Mouse (Mus musculus) neural tube, embryonic 12.5 days (tissue): ENCODE measurements around the gene Smarcd1. TPM values are rescaled to one million over a fixed set of nuclear protein-coding genes. Genes with fewer than 3 reads are reported as not detected.

ENCODE experiments used
- ATAC-seq: fragments of 200-750 bp; cut with Nextera tagmentation; 2 replicates; pipeline ENCODE4 v1.8.0; 2017; ENCODE audit warnings: low read depth, mild to moderate bottlenecking, moderate TSS enrichment, moderate library complexity; ENCODE audit not compliant: low FRiP score
- H3K27ac ChIP-seq: fragments of 300-500 bp; sonication (generic); 2 replicates; pipeline ENCODE4 v1.5.1; 2016
- H3K27me3 ChIP-seq: fragments of 300-500 bp; sonication (generic); replicated peaks from 2 replicates; pipeline ENCODE4 v1.6.1; 2016; ENCODE audit warnings: mild to moderate bottlenecking
- H3K36me3 ChIP-seq: fragments of 300-500 bp; sonication (generic); 2 replicates; pipeline ENCODE4 v1.6.1; 2016; ENCODE audit warnings: mild to moderate bottlenecking
- H3K4me1 ChIP-seq: fragments of 300-500 bp; sonication (generic); 2 replicates; pipeline ENCODE4 v1.6.1; 2016
- H3K4me2 ChIP-seq: fragments of 300-500 bp; sonication (generic); replicated peaks from 2 replicates; pipeline ENCODE4 v1.6.1; 2016; ENCODE audit warnings: mild to moderate bottlenecking
- H3K4me3 ChIP-seq: fragments of 300-500 bp; sonication (generic); 2 replicates; pipeline ENCODE4 v1.5.1; 2016
- H3K9ac ChIP-seq: fragments of 300-500 bp; sonication (generic); 2 replicates; pipeline ENCODE4 v1.6.1; 2016; ENCODE audit warnings: mild to moderate bottlenecking
- H3K9me3 ChIP-seq: fragments of 300-500 bp; sonication (generic); 2 replicates; pipeline ENCODE4 v1.6.1; 2016; ENCODE audit warnings: mild to moderate bottlenecking
- WGBS: fragments of 180-500 bp; shearing (Covaris S2); methylation state at CpG from one replicate; pipeline ENCODE4 v1.1.7; 2016; 5-methylcytosine and 5-hydroxymethylcytosine counted together
- polyA plus RNA-seq: library from polyadenylated mRNA; unstranded; fragments of >200 nt; fragmentation: Nextera tagmentation; extraction: Ambion mirVana; gene quantifications from 2 replicates; pipeline ENCODE4 v1.2.1, GENCODE M21; 2016

Smarcd1 gene
- polyA plus RNA-seq: 142 and 146 TPM in 2 replicates

- Histone ChIP-seq H3K9me3 (no peaks in the 10 kb centered on the region), H3K4me3 (peak within 1 kb of the TSS; percentile 78), H3K4me2 (peak within 1 kb of the TSS; percentile 97), H3K36me3 (peaks cover 31% of the 10 kb centered on the region), H3K4me1 (peaks cover 38% of the 10 kb centered on the region), H3K27ac (peak within 1 kb of the TSS; percentile 91), H3K9ac (peak within 1 kb of the TSS; percentile 94), H3K27me3 (no peaks in the 10 kb centered on the region)
- ATAC-seq: peak; percentile 91
- WGBS: under 1% methylated on average over 66 of the region's 71 CpGs
These were observed at the start of gene Smarcd1 for GRCm38 (mm10) chr15:99701999-99702900. Gene Smarcd1, plus strand, starts transcription at chr15:99702129.

DNA sequence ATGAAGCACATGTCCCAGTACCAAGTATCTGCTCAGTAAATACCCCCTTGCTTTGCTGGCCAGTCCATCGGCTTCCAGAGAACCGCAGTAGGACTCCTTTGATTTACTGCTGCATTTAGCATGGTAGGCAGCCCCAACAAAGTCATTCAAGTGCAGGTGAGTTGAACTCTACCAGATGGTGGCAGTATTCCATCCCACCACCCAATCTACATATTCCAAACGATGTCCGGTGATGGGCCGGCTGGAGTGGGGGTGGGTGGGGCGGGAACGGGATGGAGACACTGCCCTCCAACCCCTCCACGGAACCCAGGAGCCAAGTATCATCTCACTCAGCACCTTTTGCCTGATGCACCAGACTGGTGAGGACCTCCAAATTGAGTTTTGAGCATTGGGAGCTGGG is 48.6 kb upstream of the Smarcd1 start:
- no peaks in the 10 kb centered on the region for H3K36me3 ChIP-seq
- no peaks in the 10 kb centered on the region for H3K9me3 ChIP-seq
- peak overlapping the region; percentile 54 for H3K4me2 ChIP-seq
- peaks cover 49% of the 10 kb centered on the region for H3K4me1 ChIP-seq
- H3K4me3 ChIP-seq: peak overlapping the region; percentile 18; the same call in 1 of the 2 replicates
- H3K27ac ChIP-seq: no peak overlapping the region
- no peak for ATAC-seq
- H3K27me3 ChIP-seq: peaks cover 16% of the 10 kb centered on the region
- no peak overlapping the region for H3K9ac ChIP-seq
- WGBS: 5% methylated on average over 8 of the region's 8 CpGs

DNA sequence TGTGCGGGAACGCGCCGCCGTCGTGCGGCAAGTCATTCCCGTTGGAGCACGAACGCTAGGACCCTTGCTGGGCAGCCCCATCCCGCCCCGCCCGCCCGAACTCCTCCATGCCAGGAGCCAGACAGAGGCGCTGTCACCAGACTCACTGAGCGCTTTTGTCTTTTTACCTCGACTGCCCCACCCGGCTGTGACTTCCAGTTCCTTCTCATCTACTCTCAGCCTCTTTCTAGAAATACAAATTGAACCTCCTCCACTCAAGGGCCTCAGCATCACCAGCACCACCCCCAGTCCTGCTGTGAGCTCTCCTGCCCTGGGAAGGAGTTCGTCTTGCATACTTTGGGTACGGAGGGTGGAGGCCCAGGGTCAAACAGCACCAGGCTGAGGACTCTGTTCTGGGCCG is 48.1 kb upstream of the Smarcd1 start:
- Histone ChIP-seq H3K4me2 (peak overlapping the region; percentile 54), H3K27me3 (peaks cover 16% of the 10 kb centered on the region), H3K36me3 (no peaks in the 10 kb centered on the region), H3K9ac (peak overlapping the region; percentile 44; the same call in 1 of the 2 replicates), H3K9me3 (no peaks in the 10 kb centered on the region), H3K4me1 (peaks cover 45% of the 10 kb centered on the region), H3K4me3 (peak overlapping the region; percentile 18; the same call in 1 of the 2 replicates), H3K27ac (no peak overlapping the region)
- no peak for ATAC-seq
- 3% methylated on average over 21 of the region's 21 CpGs for WGBS

GRCm38 (mm10) chr15:99655956-99656355 is 46.0 kb upstream of the Smarcd1 start:
- no peaks in the 10 kb centered on the region for H3K9me3 ChIP-seq
- peaks cover 16% of the 10 kb centered on the region for H3K27me3 ChIP-seq
- H3K4me3 ChIP-seq: no peak overlapping the region
- H3K27ac ChIP-seq: peak overlapping the region; percentile 32; the same call in 1 of the 2 replicates
- H3K9ac ChIP-seq: 0 out of 2 replicates have a peak overlapping the region, but pooled peaks have one; percentile 1
- peak overlapping the region; percentile 14; the same call in 1 of the 2 replicates for H3K4me2 ChIP-seq
- H3K36me3 ChIP-seq: no peaks in the 10 kb centered on the region
- WGBS: 41% methylated on average over 9 of the region's 9 CpGs
- no peak for ATAC-seq
- H3K4me1 ChIP-seq: peaks cover 26% of the 10 kb centered on the region

GRCm38 (mm10) chr15:99658437-99658836 is 43.5 kb upstream of the Smarcd1 start:
- no peak for ATAC-seq
- 55% methylated on average over 2 of the region's 2 CpGs for WGBS

DNA sequence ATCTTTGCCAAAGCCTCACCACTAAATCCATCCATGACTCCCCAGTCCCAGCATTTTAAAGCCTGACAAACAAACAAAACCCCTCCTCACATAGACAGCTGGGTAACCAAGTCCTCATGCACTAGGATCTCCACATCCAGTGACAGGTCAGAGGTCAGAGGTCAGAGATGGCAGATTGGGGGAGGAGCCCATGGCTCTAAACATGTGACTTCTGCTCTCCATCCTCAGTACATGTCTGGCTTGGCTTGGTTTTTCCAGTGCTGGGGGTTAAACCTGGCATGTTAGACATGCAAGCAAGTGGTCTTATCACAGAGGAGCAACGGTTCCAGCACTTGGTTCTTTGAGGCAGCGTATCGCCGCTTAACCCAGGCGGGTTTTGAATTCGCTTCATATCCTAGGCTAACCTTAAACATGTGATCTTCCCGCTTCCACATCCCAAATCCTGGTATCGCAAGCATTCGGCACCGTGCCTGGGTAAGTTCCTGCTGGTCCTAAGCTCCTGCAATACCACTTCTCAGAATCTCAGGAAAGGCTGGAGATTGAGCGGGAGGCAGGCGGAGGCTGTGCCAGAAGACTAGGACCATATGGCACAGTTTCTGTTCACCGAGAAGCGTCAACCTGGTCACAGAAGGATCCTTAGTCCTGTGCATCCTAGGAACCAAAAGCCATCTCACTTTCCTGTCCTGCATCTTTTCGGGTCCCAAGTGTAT is 40.7 kb upstream of the Smarcd1 start:
- Histone ChIP-seq H3K9ac (no peak overlapping the region), H3K4me1 (peaks cover 29% of the 10 kb centered on the region), H3K9me3 (no peaks in the 10 kb centered on the region), H3K27ac (no peak overlapping the region), H3K4me2 (no peak overlapping the region), H3K27me3 (no peaks in the 10 kb centered on the region), H3K4me3 (no peak overlapping the region), H3K36me3 (no peaks in the 10 kb centered on the region)
- 93% methylated on average over 15 of the region's 15 CpGs for WGBS
- ATAC-seq: no peak

More at GRCm38 (mm10) chr15:99658437-99658836, 43.5 kb upstream of the Smarcd1 start:
- H3K27ac ChIP-seq: no peak overlapping the region
- no peaks in the 10 kb centered on the region for H3K36me3 ChIP-seq
- no peak overlapping the region for H3K4me3 ChIP-seq
- no peak overlapping the region for H3K9ac ChIP-seq
- H3K9me3 ChIP-seq: no peaks in the 10 kb centered on the region
- peaks cover 16% of the 10 kb centered on the region for H3K4me1 ChIP-seq
- peaks cover 16% of the 10 kb centered on the region for H3K27me3 ChIP-seq
- no peak overlapping the region for H3K4me2 ChIP-seq

DNA sequence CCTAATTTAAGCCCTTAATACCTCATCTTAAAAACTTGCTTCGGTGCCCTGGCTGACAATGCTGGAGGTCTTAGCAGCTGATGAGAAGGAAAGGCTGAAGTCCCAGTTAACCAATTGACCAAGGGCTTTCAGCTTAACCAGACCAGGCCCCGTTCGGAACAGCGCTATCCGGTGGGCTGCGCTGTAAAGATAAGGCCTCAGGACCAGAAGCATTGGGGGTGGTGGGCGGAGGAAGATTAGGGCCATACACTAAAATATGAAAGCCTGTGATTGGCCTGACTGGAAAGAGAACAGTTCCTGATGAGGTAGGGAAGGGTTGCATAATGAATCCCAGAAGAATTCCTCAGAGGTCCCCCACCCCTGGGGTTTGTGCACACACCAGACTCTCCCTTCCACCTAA is 39.6 kb upstream of the Smarcd1 start:
- Histone ChIP-seq H3K4me2 (no peak overlapping the region), H3K9ac (no peak overlapping the region), H3K27ac (no peak overlapping the region), H3K36me3 (no peaks in the 10 kb centered on the region), H3K9me3 (no peaks in the 10 kb centered on the region), H3K27me3 (0 out of 2 replicates have a peak, but pooled peaks cover 3% of the 10 kb centered on the region), H3K4me3 (no peak overlapping the region), H3K4me1 (peaks cover 29% of the 10 kb centered on the region)
- ATAC-seq: no peak
- WGBS: 61% methylated on average over 7 of the region's 7 CpGs

DNA sequence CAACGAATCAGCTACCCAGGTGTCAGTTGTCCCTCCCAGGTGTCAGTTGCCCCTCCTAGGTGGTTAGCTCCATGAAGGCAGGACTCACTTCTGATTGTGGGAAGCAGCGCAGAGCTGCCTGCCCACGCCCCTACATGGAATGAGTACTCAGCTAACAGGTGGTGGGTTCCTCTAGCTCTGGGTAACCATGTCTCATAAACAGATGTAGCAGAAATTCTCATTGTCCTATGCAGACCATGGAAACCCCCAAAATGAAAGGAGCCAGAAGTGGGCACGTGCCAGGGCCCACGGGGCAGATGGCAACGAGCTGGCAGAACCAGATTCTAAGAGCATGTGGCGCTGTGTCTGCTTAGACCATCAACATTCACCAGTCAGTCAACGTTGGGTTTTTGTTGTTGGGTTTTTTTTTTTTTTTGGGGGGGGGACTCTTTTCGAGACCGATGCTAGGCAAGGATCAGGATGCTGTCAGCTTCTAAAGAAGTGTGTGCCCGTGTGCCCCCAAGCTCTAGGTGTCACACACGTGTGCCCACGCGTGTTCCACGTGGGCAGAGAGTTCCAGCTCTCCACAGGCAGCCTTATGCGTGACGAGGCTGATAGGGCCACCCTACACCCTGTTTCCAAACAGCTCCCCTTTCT is 37.8 kb upstream of the Smarcd1 start:
- H3K9ac ChIP-seq: peak overlapping the region; percentile 64
- peak; percentile 35; the same call in 1 of the 2 replicates for ATAC-seq
- H3K9me3 ChIP-seq: no peaks in the 10 kb centered on the region
- H3K4me2 ChIP-seq: peak overlapping the region; percentile 74
- H3K4me1 ChIP-seq: peaks cover 35% of the 10 kb centered on the region
- 6% methylated on average over 17 of the region's 17 CpGs for WGBS
- H3K27ac ChIP-seq: peak overlapping the region; percentile 79
- peak overlapping the region; percentile 34 for H3K4me3 ChIP-seq
- no peaks in the 10 kb centered on the region for H3K36me3 ChIP-seq
- H3K27me3 ChIP-seq: 0 out of 2 replicates have a peak, but pooled peaks cover 3% of the 10 kb centered on the region

GRCm38 (mm10) chr15:99664600-99665451 is 37.1 kb upstream of the Smarcd1 start:
- Histone ChIP-seq H3K36me3 (no peaks in the 10 kb centered on the region), H3K27me3 (peaks cover 8% of the 10 kb centered on the region; the same call in 1 of the 2 replicates), H3K4me1 (peaks cover 41% of the 10 kb centered on the region), H3K9ac (peak overlapping the region; percentile 64), H3K4me3 (peak overlapping the region; percentile 34), H3K27ac (peak overlapping the region; percentile 79), H3K4me2 (peak overlapping the region; percentile 74), H3K9me3 (no peaks in the 10 kb centered on the region)
- WGBS: under 1% methylated on average over 52 of the region's 52 CpGs
- ATAC-seq: peak; percentile 38

- no peak overlapping the region for H3K4me2 ChIP-seq
- no peak overlapping the region for H3K27ac ChIP-seq
- 99% methylated on average over 2 of the region's 2 CpGs for WGBS
- no peak overlapping the region for H3K9ac ChIP-seq
- H3K27me3 ChIP-seq: peaks cover 31% of the 10 kb centered on the region
- no peaks in the 10 kb centered on the region for H3K9me3 ChIP-seq
- no peak for ATAC-seq
- no peaks in the 10 kb centered on the region for H3K36me3 ChIP-seq
- no peak overlapping the region for H3K4me3 ChIP-seq
- peaks cover 59% of the 10 kb centered on the region for H3K4me1 ChIP-seq
These were observed 34.4 kb upstream of the Smarcd1 start for GRCm38 (mm10) chr15:99667544-99667943.

DNA sequence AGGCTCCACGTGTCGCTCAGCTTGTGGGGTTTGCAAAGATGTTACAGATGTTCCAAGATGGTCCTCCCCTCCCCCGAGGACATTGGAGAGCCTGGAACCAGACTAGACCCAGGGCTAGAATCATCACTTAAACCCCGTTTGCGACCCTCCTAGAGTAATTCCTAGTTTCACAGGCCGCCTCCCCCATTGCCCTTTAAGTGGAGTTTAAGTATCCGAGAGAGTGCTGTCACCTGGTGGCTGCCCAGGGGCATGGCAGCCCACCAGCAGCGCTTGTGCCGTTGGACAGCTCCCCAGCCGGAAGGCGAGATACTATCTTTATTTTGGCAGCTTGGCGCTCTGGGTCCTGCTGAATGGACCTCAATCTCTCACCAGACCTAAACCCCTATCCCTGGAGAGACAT is 33.0 kb upstream of the Smarcd1 start:
- H3K4me1 ChIP-seq: peaks cover 68% of the 10 kb centered on the region

More for the DNA sequence above, 33.0 kb upstream of the Smarcd1 start:
- under 1% methylated on average over 12 of the region's 12 CpGs for WGBS
- H3K9ac ChIP-seq: 0 out of 2 replicates have a peak overlapping the region, but pooled peaks have one; percentile 17
- H3K27me3 ChIP-seq: peaks cover 31% of the 10 kb centered on the region
- peaks cover 2% of the 10 kb centered on the region; the same call in 1 of the 2 replicates for H3K36me3 ChIP-seq
- H3K27ac ChIP-seq: no peak overlapping the region
- ATAC-seq: no peak; the same call in 1 of the 2 replicates
- peak overlapping the region; percentile 93 for H3K4me2 ChIP-seq
- H3K4me3 ChIP-seq: no peak overlapping the region
- no peaks in the 10 kb centered on the region for H3K9me3 ChIP-seq
